Mouse (Mus musculus): ENCODE measurements at regions not wholly inside any gene's neighbourhood (a gene's known extent, or its start where the extent isn't known, plus 50 kb on each side); places are given as distances from the start of the nearest gene placed in this dataset.
"Not testable (repeated sequence)": the region's sequence is repeated elsewhere in the genome, so short reads cannot be mapped to it uniquely, and the experiment has no call there.

- DNase-seq (ENCODE audit: low spot score in 2 of 2), result peak in 1 of 2 experiments; percentile 61
These were observed 137.8 kb downstream of the B3glct start for GRCm38 (mm10) chr5:149815879-149816278.

DNA sequence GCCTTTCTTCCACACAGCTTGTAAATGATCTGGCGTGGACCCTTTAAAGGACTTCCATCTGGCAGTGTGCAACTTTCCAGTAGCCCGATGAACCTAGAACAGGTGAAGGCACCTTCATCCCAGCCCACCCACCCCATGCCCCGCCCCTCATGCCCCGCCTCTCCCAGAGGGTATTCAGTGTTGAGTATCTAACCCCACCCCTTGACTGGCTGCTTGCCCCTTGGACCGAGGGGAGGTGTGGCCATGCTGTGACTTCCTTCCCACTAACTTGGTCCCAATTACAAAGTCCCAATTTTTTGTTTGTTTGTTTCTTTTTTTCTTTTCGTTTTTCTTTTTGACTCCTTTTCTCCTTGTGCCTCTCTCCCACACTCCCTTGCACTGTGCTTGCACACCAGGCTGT lies 140.8 kb downstream of the B3glct start:
- DNase-seq (ENCODE audit: low spot score in 2 of 2), result no peak

DNA sequence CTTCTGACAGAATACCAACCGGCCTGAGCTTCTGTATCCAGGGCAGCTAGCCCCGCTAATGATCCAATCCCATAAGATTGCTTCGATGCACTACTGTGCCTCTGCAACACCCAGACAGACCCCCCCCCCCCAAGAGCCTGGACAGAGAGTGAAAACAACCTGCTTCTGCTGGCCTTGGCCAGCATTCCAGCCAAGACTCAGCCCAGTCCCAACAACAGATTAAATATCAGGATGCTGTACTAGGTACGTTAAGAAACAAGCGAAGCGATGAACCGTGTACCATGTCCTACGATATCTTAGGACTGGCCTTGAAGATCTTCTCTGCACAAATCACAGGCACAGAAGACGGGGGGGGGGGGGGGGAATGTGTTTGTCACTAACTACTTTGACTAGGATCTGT lies 145.8 kb downstream of the B3glct start:
- DNase-seq (ENCODE audit: low spot score in 2 of 2), result no peak

DNA sequence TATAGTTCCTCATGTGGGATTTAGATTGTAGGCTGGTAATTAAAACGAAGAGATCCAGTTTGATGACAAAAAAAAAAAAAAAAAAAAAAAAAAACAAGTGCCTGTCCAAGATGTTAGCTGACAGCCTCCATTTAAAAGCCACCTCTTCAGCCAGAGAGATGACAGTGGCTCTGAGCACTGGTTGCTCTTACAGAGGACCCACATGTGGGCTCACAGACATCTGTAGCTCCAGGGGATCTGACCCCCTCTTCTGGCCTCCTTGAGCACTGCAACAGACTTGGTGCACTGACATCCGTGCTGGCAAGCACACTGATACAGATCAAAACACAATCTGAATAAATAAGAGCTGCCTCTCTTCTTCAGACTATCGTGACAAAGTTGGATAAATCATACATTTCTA lies 149.6 kb downstream of the B3glct start:
- DNase-seq (ENCODE audit: low spot score in 2 of 2), result peak in 1 of 2 experiments; percentile 27

DNA sequence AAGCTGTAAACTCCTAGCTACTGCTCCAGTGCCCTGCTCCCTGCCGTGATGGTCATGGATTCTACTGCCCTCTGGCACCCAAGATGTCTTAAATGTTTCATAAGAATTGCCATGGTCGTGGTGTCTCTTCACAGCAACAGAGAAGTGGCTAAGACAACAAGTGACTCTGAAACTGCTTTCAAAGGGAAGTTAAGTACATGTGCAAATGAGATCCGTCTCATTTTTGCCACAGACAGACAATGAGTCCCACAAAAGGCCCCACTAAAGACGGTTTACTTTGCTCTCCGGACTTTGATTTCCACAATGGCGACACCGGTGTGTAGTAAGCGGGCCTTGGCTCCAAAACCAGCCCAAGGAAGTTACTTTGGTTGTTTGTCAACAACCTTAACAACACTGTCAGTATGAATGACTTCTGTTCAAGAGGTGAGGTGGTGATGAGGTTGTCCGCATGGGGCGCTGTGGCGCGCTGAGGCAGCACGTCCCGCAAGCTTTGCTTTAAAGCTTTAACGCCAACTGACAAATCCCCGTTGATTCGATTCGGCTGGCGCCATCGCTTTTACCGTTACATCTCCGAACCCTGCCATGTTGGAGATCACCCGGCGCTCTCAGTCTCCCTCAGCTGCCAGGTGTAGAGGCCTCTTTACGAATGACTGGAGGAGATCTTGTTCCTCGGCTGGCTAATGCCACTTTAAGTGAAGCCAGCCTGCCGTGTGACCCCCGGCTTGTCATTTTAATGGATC lies 153.3 kb downstream of the B3glct start:
- peak; percentile 50 to 85 for DNase-seq (ENCODE audit: low spot score in 2 of 2)

- DNase-seq (ENCODE audit: low spot score in 2 of 2), result no peak
These were observed 159.3 kb downstream of the B3glct start for GRCm38 (mm10) chr5:149837379-149837778.

GRCm38 (mm10) chr5:149842491-149842890 lies 164.5 kb downstream of the B3glct start:
- no peak for DNase-seq (ENCODE audit: low spot score in 2 of 2)

GRCm38 (mm10) chr5:149843310-149843709 lies 165.3 kb downstream of the B3glct start:
- no peak for DNase-seq (ENCODE audit: low spot score in 2 of 2)

DNA sequence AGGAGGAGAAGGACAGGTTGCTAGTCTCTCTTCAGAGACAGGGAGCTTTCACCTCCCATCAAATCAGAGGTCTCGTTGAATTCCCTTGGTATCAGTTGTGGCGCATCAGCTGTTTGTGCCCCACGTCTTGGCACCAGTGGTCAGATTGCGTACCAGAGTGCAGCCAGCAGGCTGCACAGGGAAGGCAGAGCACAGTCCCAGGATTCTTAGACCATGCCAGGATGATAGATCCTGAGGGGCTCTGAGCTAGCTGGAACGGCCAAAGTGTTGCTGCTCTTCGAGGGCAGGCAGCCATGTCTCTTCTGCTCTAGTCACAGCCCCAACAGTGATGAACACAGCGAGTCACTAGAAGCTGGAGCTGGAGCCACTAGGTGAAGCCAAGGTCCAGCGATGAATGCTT lies 167.2 kb downstream of the B3glct start:
- no peak for DNase-seq (ENCODE audit: low spot score in 2 of 2)

DNA sequence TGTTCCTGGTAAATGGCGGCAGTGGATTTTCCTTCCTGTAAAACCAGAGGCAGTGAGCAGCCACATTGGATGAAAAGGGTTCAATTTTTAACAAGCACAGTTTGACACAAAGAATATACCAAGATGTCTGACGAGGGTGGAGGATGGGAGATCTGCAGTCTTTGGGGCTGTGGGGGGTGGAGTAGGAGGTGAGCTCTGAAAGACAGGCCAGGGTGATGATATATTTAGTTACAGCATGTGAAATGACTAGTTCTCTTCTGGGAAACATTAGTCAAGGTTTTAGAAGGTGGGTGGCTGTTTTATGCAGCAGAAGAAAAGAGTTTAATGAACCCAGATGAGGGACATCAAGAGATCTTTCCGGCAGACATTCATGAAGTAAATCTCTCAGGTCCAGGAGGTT lies 170.0 kb upstream of the Rxfp2 start:
- DNase-seq (ENCODE audit: low spot score in 2 of 2), result no peak

GRCm38 (mm10) chr5:149851011-149851410 lies 167.5 kb upstream of the Rxfp2 start:
- DNase-seq (ENCODE audit: low spot score in 2 of 2), result peak; percentile 50 to 81

DNA sequence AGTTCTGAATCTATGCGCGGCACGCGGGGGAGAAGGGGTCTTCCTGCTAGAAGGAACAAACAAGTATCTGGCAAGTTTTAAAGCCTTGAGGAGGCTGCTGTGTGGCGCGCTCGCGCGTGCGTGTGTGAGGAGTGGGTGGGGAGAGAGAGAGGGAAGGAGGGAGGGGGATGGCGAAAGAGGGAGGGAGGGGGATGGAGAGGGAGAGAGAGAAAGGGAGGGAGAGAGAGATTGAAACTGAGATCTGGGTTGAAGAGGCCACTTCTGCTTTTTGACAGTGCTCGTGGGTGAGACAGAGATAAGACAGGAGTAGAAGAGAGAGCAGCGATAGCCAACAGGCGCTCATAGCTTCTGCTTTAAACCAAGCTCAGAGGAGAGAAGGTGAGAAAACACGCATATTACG lies 166.0 kb upstream of the Rxfp2 start:
- DNase-seq (ENCODE audit: low spot score in 2 of 2), result no peak

DNA sequence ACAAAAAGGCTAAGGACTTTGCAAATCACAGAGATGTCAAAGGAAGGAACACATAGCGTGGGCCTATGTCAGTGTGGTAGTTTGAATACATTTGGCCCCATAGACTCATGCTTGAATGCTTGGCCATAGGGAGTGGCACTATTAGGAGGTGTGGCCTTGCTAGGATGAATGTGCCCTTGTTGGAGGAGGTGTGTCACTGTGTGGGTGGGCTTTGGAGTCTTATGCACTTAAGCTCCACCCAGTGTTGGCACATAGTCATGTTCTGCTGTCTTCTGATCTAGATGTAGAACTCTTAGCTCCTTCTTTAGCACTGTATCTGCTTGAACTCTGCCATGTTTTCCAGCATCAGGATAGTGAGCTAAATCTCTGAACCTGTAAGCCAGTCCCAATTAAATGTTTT lies 162.4 kb upstream of the Rxfp2 start:
- no peak for DNase-seq (ENCODE audit: low spot score in 2 of 2)

GRCm38 (mm10) chr5:149857019-149857418 lies 161.5 kb upstream of the Rxfp2 start:
- DNase-seq (ENCODE audit: low spot score in 2 of 2), result no peak

- DNase-seq (ENCODE audit: low spot score in 2 of 2), result peak; percentile 28 to 71
These were observed 156.9 kb upstream of the Rxfp2 start for GRCm38 (mm10) chr5:149861489-149861962.

- peak in 1 of 2 experiments; percentile 16 for DNase-seq (ENCODE audit: low spot score in 2 of 2)
These were observed 150.5 kb upstream of the Rxfp2 start for GRCm38 (mm10) chr5:149867926-149868325.

DNA sequence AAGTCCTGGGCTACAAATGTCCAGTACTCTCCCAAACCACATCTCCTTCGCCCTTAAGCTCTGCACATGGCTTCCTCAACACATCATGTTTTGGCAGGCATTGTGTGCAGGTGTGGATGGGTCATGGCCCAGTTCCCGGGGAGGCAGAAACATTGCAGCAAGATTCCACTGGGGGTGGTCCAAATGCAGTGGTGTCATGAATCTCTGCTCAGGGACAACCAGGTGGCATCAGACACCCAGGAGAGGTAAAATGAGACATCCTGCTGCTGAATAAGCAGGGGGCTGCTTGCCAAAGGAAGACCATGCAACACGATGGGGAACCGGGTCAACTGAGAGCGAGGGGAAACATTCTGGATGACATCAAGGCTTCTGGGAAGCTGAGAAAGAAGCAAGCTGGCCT lies 149.0 kb upstream of the Rxfp2 start:
- DNase-seq (ENCODE audit: low spot score in 2 of 2), result no peak

DNA sequence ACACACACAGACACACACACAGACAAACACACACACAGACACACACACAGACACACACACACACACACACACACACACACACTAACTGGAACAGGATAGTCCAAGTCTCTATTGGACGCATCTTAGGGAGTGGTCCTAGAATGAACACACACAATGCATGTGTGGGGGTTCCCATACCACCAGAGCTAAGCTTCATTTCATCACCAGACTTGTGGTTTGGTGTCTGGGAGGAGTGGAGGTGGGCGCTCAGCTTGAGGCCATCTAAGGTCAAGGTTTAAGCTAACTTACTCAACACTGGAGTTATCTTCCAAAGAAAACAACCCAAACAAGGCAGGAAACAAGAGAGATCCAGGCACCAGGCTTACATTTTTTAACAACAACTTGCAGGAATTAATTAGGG lies 147.9 kb upstream of the Rxfp2 start:
- no peak for DNase-seq (ENCODE audit: low spot score in 2 of 2)

GRCm38 (mm10) chr5:149871521-149871920 lies 147.0 kb upstream of the Rxfp2 start:
- DNase-seq (ENCODE audit: low spot score in 2 of 2), result no peak

DNA sequence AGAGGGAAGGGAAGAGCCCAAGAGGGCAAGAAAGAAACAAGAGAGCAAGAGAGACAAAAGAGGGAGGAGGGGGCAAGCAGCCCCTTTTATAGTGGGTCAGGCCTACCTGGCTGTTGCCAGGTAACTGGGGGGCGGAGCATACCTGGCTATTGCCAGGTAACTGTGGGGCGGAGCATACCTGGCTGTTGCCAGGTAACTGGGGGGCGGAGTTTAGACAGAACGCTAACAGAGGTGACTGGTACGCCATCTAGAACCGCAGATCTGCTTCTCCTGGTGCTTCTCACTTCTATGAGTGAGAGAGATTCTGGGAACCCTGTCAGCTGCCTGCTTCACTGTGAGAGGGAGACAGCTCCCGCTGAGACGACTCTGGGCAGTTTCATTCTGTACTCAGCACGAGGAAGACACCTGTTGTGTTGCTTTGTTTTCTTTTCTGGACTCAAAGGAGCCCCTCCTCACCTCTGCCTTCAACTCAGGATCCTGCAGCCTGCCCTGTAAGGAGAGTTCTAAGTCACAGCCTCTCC lies 144.9 kb upstream of the Rxfp2 start:
- DNase-seq (ENCODE audit: low spot score in 2 of 2), result no peak

DNA sequence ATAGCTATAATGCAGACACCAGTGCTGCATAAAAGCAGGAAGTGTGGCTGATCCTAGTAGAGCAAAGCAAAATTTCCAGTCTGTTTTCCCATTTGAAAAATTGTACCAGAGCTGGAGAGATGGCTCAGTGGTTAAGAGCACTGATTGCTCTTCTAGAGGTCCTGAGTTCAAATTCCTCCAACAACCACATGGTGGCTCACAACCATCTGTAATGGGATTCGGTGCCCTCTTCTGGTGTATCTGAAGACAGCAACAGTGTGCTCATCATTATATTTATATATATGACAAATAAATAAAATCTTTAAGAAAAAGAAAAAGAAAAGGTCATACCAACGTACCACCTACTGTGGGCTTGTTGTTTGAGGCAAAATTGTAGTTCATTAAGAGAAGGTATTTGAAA lies 144.1 kb upstream of the Rxfp2 start:
- no peak for DNase-seq (ENCODE audit: low spot score in 2 of 2)

DNA sequence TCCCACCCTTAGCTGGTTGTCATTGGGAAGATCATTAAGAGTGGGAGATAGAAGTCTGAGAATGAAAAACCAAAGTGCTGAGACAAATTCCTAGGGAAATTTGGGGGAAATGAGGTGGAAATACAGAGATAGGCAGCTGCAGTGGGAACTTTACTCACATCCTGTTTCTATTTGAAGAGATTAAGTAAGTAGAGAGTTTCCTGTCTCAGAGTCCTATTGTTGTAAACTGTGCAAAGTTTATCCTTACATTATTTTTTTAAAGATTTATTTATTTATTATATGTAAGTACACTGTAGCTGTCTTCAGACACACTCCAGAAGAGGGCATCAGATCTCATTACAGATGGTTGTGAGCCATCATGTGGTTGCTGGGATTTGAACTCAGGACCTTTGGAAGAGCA lies 126.0 kb upstream of the Rxfp2 start:
- DNase-seq (ENCODE audit: low spot score in 2 of 2), result not testable (repeated sequence)

DNA sequence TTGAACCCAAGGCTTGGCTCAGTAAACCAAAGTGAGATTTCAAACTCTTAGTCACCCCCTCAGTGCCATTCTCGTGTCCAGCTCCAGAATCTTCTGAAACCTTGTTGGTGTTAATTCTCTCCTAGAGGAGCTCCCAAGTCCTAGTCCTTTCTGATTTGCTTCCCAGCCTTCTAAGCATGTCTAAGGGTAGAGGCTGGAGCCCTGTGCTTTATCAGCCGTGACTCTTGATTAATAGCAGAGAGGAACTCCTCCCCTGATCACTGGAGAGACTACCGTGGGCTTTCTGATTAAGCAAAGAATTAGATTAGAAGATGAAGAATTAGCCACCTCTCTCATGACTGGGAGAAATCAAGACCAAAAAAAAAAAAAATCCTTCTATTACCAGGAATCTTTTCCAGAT lies 111.5 kb upstream of the Rxfp2 start:
- DNase-seq (ENCODE audit: low spot score in 2 of 2), result no peak
